Mouse (Mus musculus) hindbrain, embryonic 11.5 days (tissue): ENCODE measurements around the gene Qpctl. TPM values are rescaled to one million over a fixed set of nuclear protein-coding genes. Genes with fewer than 3 reads are reported as not detected.

Source experiments
- ATAC-seq: fragments of 200-750 bp; cut with Nextera tagmentation; 2 replicates; pipeline ENCODE4 v1.8.0; 2017; ENCODE audit warnings: mild to moderate bottlenecking, moderate TSS enrichment, moderate library complexity; ENCODE audit not compliant: low FRiP score
- DNase-seq: peaks from one replicate; pipeline ENCODE4 v3.0.0-alpha.2; 2015; ENCODE audit warnings: low spot score
- H3K27ac ChIP-seq: fragments of 300-500 bp; sonication (generic); 2 replicates; pipeline ENCODE4 v1.5.1; 2014; ENCODE audit warnings: mild to moderate bottlenecking, low read depth, low read length
- H3K27me3 ChIP-seq: fragments of 300-500 bp; sonication (generic); 2 replicates; pipeline ENCODE4 v1.6.1; 2014; ENCODE audit warnings: mild to moderate bottlenecking, low read length, moderate library complexity, mixed read lengths; ENCODE audit not compliant: control insufficient read depth, insufficient read depth
- H3K36me3 ChIP-seq: fragments of 300-500 bp; sonication (generic); 2 replicates; pipeline ENCODE4 v1.6.1; 2014; ENCODE audit warnings: mild to moderate bottlenecking, low read length, moderate library complexity, mixed read lengths; ENCODE audit not compliant: control insufficient read depth, insufficient read depth
- H3K4me1 ChIP-seq: fragments of 300-500 bp; sonication (generic); replicated peaks from 2 replicates; pipeline ENCODE4 v1.6.1; 2014; ENCODE audit warnings: low read length, mixed read lengths; ENCODE audit not compliant: control insufficient read depth, insufficient read depth
- H3K4me2 ChIP-seq: fragments of 300-500 bp; sonication (generic); replicated peaks from 2 replicates; pipeline ENCODE4 v1.6.1; 2014; ENCODE audit warnings: mild to moderate bottlenecking, low read depth, low read length
- H3K4me3 ChIP-seq: fragments of 300-500 bp; sonication (generic); 2 replicates; pipeline ENCODE4 v1.5.1; 2014; ENCODE audit warnings: low read depth, low read length
- H3K9ac ChIP-seq: fragments of 300-500 bp; sonication (generic); 2 replicates; pipeline ENCODE4 v1.6.1; 2014; ENCODE audit warnings: low read depth, low read length
- H3K9me3 ChIP-seq: fragments of 300-500 bp; sonication (generic); 2 replicates; pipeline ENCODE4 v1.6.1; 2016; ENCODE audit warnings: low read length; ENCODE audit not compliant: control insufficient read depth
- WGBS: fragments of 180-500 bp; shearing (Covaris S2); extraction: QIAGEN DNeasy Blood & Tissue Kit; methylation state at CpG from one replicate; pipeline ENCODE4 v1.1.7; 2014; 5-methylcytosine and 5-hydroxymethylcytosine counted together
- polyA plus RNA-seq: library from polyadenylated mRNA; unstranded; fragments of >200 nt; fragmentation: Nextera tagmentation; extraction: Ambion mirVana; gene quantifications from 2 replicates; pipeline ENCODE4 v1.2.1, GENCODE M21; 2014

Qpctl gene
- polyA plus RNA-seq, 1 experiment from 2014 or later, result 12.0 TPM

DNA sequence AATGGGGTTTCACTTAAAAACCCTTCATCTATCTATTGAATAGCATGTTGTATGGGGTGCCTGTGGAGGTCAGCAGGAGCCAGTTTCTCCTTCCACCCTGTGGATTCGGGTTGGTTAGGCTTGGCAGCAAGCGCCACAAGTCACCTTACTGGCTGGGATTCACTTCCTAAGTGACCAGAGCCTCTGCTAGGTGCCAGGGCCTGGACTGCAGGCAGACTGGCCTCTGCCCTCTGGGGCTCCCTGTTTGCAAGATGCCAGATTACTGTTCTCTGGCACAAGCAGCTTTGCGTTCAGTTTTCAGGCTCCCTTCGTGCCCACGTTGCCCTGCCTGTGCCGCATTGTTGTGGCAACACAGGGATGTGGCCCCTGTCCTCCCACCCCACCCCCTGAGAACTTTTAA, 24.4 kb downstream of the Qpctl start:
- no peaks in the 10 kb centered on the region for H3K36me3 ChIP-seq
- H3K27ac ChIP-seq, result no peak overlapping the region
- WGBS, result 94% methylated on average over 6 of the region's 6 CpGs
- H3K9ac ChIP-seq, result peak overlapping the region; percentile 11; the same call in 1 of the 2 replicates
- no peaks in the 10 kb centered on the region for H3K27me3 ChIP-seq
- ATAC-seq (no peak), DNase-seq (no peak)
- H3K4me3 ChIP-seq, result no peak overlapping the region
- H3K4me1 ChIP-seq, result no peaks in the 10 kb centered on the region; the same call in 1 of the 2 replicates
- no peaks in the 10 kb centered on the region for H3K9me3 ChIP-seq
- H3K4me2 ChIP-seq, result no peak overlapping the region

DNA sequence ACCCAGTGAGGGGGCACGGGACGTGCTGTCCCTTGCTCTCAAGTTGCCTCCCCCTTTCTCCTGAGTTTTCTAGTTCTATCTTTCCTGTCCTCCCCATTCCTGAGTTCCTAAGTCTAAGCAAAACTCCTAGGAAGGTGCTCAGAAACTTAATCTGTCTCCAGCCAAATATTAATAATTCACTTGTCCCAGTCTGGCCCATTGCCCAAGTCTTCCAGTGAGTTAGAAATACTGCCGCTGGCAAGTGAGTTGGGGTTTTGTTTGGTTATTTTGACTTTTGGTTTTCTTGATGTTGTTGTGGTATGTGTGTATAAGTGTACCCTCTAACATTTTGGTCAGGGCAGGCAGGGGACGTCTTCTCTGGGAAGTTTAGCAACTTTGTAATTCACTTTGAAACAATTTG, 27.4 kb downstream of the Qpctl start:
- H3K36me3 ChIP-seq, result no peaks in the 10 kb centered on the region
- H3K9me3 ChIP-seq, result 0 out of 2 replicates have a peak, but pooled peaks cover 4% of the 10 kb centered on the region
- no peak overlapping the region for H3K4me2 ChIP-seq
- H3K27ac ChIP-seq, result no peak overlapping the region
- WGBS, result 93% methylated on average over 4 of the region's 4 CpGs
- no peak overlapping the region for H3K4me3 ChIP-seq
- DNase-seq (no peak), ATAC-seq (no peak)
- H3K27me3 ChIP-seq, result peaks cover 3% of the 10 kb centered on the region; the same call in 1 of the 2 replicates
- no peak overlapping the region for H3K9ac ChIP-seq
- H3K4me1 ChIP-seq, result no peaks in the 10 kb centered on the region; the same call in 1 of the 2 replicates

DNA sequence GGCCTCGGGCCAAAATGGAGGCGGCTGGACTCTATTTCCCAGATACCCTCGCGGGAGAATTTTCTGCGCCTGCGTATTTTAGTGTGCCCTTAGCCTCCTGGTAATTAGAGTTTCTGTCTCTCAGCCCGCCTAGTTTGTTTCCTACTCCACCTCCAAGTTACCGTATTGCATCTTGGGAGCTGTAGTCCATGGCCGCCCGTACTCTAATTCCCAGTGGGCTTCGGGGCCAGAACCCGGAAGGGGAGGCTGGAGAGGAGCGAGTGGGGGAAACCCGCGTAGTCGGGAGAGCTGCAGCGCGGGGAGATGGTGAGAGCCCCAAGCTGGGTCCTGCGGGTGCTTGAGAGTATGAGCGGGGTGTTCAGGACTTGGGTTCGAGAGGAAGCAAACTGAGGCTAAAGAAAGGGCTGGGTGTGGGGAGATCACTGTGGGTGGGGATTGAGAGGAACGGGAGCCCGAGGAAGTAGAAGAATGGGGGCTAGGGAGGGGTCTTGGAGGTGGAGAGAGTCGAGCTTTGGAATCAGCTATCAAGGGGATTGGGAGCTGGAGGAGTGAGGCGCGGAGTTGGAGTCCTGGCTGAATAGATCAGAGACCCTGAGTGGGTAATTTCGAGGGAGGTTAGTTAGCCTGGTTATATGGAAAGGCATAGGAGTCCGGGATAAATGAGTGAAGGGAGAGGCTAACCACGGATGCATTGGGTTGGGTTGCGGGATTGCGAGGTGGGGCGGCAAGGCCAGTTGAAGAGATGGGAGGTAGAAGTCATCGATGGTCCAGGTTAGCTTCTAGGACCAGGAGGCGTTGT, 29.3 kb downstream of the Qpctl start, which contains the start of gene Fbxo46:
Gene Fbxo46 (plus strand): TSS at position 229 of the 799 bp plus-strand sequence.
- 3% methylated on average over 34 of the region's 34 CpGs for WGBS
- H3K9me3 ChIP-seq, result 0 out of 2 replicates have a peak, but pooled peaks cover 4% of the 10 kb centered on the region
- H3K4me2 ChIP-seq, result peak within 1 kb of the TSS; percentile 84
- no peaks in the 10 kb centered on the region for H3K36me3 ChIP-seq
- DNase-seq, result peak; percentile 96
- H3K4me1 ChIP-seq, result no peaks in the 10 kb centered on the region; the same call in 1 of the 2 replicates
- 0 out of 2 replicates have a peak within 1 kb of the TSS, but pooled peaks have one; percentile 54 for H3K27ac ChIP-seq
- peak within 1 kb of the TSS; percentile 70 for H3K4me3 ChIP-seq
- H3K9ac ChIP-seq, result peak within 1 kb of the TSS; percentile 84
- peak; percentile 95 for ATAC-seq
- peaks cover 3% of the 10 kb centered on the region; the same call in 1 of the 2 replicates for H3K27me3 ChIP-seq

DNA sequence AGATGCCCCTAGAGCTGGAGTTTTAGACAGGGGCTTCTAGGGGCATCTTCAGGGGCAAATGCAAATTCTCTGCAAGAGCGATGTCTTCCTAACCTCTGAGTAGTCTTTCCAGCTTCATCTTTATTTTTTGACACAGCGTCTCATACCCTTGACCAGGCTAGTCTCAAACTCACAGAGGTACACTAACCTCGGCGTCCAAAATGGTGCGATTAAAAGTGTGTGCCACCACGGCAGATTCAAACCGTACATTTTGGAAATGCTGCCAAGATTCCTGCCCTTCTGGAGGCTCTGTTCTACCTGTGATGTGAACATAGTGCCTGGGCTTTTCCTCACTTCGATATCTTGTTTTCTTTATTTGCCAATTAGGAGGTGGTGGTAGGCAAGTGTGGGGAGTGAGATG, 30.0 kb downstream of the Qpctl start:
- 0 out of 2 replicates have a peak, but pooled peaks cover 4% of the 10 kb centered on the region for H3K9me3 ChIP-seq
- peaks cover 3% of the 10 kb centered on the region; the same call in 1 of the 2 replicates for H3K27me3 ChIP-seq
- WGBS, result 92% methylated on average over 8 of the region's 8 CpGs
- H3K27ac ChIP-seq, result no peak overlapping the region
- no peak overlapping the region for H3K9ac ChIP-seq
- H3K4me1 ChIP-seq, result no peaks in the 10 kb centered on the region; the same call in 1 of the 2 replicates
- no peak overlapping the region for H3K4me2 ChIP-seq
- ATAC-seq (peak; percentile 45), DNase-seq (peak; percentile 15)
- no peak overlapping the region for H3K4me3 ChIP-seq
- H3K36me3 ChIP-seq, result no peaks in the 10 kb centered on the region

DNA sequence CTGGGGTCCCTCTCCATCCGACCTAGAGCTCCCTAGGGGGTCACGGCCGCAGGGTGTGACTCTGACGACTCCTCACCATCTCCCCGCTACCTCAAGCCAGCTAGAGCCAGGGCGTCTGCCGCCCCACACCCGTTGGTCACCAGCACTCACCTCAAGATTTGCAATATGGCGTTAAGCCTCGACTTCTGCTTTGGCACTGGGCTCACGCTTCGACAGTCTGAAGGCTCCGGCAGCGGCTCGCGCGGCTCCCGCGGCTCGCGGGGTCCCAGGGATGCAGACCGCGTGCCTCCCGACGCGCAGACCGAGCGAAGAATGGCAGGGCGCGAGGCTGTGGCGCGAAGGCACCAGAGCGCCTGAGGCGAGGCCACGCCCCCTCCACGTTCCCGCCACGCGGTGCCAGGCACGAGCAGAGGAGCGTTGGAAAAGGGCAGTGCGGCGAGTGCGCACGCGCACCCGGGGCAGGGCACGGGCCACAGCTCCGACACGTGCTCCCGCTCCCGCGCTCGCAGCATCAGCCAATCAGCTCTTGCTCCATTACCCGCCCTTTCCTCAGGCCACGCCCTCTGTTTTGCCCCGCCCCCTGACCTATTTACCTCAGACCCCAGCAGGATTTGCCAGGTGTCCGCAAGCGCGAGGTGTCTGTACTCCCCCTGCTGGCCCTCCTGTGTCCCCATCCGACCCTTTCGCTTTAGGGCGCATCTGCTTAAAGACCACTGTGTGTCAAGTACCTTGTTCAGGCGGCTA, 30.9 kb downstream of the Qpctl start, which contains the start of gene Gm4969:
Gene Gm4969 (minus strand): TSS at position 341 of the 744 bp plus-strand sequence.
- H3K4me1 ChIP-seq, result no peaks in the 10 kb centered on the region; the same call in 1 of the 2 replicates
- H3K9ac ChIP-seq, result no peak within 1 kb of the TSS
- peaks cover 3% of the 10 kb centered on the region; the same call in 1 of the 2 replicates for H3K27me3 ChIP-seq
- peak; percentile 71 for DNase-seq
- peak within 1 kb of the TSS; percentile 17; the same call in 1 of the 2 replicates for H3K4me3 ChIP-seq
- 20% methylated on average over 64 of the region's 64 CpGs for WGBS
- peak; percentile 30; the same call in 1 of the 2 replicates for ATAC-seq
- H3K36me3 ChIP-seq, result no peaks in the 10 kb centered on the region
- H3K4me2 ChIP-seq, result peak within 1 kb of the TSS; percentile 31
- H3K9me3 ChIP-seq, result 0 out of 2 replicates have a peak, but pooled peaks cover 4% of the 10 kb centered on the region
- no peak within 1 kb of the TSS for H3K27ac ChIP-seq

DNA sequence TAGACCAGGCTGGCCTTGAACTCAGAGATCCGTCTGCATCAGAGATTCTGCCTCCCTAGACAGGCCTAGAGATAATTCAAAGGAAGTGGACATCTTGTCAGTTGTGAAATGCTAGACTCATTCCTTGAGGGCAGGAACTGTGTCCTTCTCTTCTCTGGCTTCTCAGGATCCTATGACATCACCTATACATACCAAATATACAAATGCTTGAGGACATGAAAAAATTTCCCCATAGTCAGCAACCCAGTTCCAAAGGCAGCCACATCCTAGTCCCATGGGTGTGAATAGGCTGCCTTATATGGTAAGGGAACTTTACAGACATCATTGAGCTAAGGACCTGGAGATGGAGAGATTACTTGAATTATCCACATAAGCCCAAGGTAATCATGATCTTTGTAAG, 39.5 kb downstream of the Qpctl start:
- Histone ChIP-seq H3K9ac (no peak overlapping the region), H3K36me3 (no peaks in the 10 kb centered on the region), H3K27me3 (no peaks in the 10 kb centered on the region), H3K9me3 (no peaks in the 10 kb centered on the region), H3K27ac (no peak overlapping the region), H3K4me2 (no peak overlapping the region), H3K4me3 (no peak overlapping the region), H3K4me1 (no peaks in the 10 kb centered on the region)
- WGBS, result 79% methylated on average over 1 of the region's 1 CpGs
- DNase-seq, result no peak
- ATAC-seq, result no peak

DNA sequence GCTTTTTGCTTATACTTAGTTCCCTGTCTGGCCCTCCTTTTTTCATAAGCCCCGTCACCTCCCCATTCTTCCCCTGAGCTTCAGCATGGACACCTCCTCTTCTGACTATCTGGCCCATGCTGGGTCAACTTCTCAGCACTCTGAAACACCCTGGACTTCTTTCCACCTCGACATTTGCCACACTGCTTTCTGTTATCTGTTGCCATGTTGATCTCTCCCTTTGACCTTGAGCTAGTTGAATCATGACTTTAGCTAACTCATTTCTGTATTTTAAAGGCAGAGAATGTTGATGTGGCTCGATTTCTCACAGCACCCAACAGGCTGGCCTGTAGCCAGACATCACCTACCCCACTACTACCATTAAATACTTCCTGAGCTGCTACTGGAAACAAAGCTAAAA, 41.7 kb downstream of the Qpctl start:
- ATAC-seq, result no peak
- no peaks in the 10 kb centered on the region for H3K4me1 ChIP-seq
- no peaks in the 10 kb centered on the region for H3K27me3 ChIP-seq
- no peak overlapping the region for H3K27ac ChIP-seq
- WGBS, result 60% methylated on average over 3 of the region's 3 CpGs
- no peak overlapping the region for H3K4me2 ChIP-seq
- DNase-seq, result no peak
- H3K9ac ChIP-seq, result no peak overlapping the region
- H3K36me3 ChIP-seq, result no peaks in the 10 kb centered on the region
- H3K9me3 ChIP-seq, result no peaks in the 10 kb centered on the region
- H3K4me3 ChIP-seq, result no peak overlapping the region

DNA sequence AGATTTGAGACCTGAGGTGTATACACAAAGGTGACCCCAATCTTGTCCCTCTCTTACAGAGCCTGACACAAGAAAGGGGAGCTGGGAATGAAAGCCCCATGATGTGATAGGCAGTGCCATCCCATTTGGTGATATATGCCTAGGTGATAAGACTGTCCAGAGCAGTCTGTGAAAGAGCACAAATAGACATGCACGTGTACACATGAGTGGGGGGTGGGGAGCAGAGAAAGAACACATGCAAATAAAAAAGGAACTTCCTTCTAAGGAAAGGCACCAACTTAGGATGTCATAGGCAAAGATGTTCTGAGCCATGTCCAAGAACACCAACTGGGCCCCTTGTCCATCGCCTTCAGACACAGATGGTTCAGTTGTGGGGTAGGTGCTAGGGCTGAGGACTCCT, 44.6 kb downstream of the Qpctl start:
- ATAC-seq, result no peak
- 84% methylated on average over 2 of the region's 2 CpGs for WGBS

More for the DNA sequence above, 44.6 kb downstream of the Qpctl start:
- Histone ChIP-seq H3K4me1 (no peaks in the 10 kb centered on the region), H3K9ac (no peak overlapping the region), H3K4me2 (no peak overlapping the region), H3K27me3 (no peaks in the 10 kb centered on the region), H3K9me3 (no peaks in the 10 kb centered on the region), H3K27ac (no peak overlapping the region), H3K36me3 (no peaks in the 10 kb centered on the region), H3K4me3 (no peak overlapping the region)
- no peak for DNase-seq
